Mouse (Mus musculus): ENCODE data around the gene BC100530. TPM values are rescaled to one million over a fixed set of nuclear protein-coding genes. Genes with fewer than 3 reads are reported as not detected.
"Not testable (repeated sequence)": the region's sequence is repeated elsewhere in the genome, so short reads cannot be mapped to it uniquely, and the experiment has no call there.

Gene BC100530
- not detected for total RNA-seq (2021)
- long read RNA-seq: 0 reads

DNA sequence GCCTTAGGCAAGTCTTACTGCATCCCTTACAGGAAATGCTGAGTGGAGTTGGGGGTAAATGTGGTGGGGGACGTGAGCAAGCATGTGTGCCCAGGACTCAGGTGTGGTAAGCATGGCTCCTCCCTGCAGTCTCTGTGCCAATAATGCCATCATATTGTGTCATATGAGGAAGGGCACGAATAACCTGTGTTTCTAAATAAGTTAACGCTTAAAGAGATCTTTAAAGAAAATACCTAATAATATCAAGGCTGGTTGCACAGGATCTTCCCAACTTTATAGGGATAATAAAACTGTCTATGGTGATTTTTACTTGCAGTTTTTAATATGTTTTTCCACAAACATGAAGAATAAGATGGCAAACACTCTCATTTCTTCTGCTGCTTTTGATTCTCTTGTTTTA lies at the start of gene BC100530:
TSS of gene BC100530 (minus strand) at position 101 of the 400 bp plus-strand sequence.
- DNase-seq (ENCODE audit: low spot score in 2 of 2): not testable (repeated sequence)

DNA sequence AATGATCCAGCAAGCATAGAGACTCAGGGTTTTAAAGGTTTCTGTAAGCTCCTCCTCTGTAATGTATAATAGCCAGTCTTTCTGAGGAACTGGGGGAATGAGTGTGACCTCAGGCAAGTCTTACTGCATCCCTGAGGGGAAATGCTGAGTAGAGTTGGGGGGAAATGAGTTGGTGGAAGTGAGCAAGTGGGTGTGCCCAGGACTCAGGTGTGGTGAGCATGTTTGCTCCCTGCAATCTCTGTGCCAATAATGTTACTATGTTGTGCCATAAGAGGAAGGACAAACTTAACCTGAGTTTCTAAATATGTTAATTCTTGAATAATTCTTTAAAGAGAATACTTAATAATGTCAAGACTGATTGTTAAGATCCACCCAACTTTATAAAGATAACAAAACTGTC lies 40.8 kb upstream of the BC100530 start, which contains the start of gene Stfa2:
TSS of gene Stfa2 (minus strand) at position 101 of the 400 bp plus-strand sequence.
- no peak for DNase-seq (ENCODE audit: low spot score in 2 of 2)

DNA sequence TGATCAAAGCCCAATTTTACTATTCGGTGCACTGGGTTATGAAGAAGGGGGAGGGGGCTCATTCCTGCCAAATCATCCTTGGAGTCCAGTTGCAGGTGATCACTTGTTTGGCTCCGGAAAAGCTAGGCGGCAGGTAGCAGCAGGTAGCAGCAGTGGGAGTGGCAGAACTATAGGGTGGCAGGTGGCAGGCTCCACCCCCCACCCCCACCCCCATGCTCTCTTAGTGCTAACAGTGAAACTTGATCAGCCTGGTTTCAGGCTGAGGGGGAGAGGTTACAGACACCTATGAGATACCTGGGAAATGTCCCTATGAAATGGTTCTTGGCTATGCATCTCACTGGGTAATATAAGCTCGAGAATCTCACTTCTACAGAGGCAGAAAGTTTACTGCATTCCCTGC lies 21.5 kb upstream of the BC100530 start:
- DNase-seq (ENCODE audit: low spot score in 2 of 2): no peak

DNA sequence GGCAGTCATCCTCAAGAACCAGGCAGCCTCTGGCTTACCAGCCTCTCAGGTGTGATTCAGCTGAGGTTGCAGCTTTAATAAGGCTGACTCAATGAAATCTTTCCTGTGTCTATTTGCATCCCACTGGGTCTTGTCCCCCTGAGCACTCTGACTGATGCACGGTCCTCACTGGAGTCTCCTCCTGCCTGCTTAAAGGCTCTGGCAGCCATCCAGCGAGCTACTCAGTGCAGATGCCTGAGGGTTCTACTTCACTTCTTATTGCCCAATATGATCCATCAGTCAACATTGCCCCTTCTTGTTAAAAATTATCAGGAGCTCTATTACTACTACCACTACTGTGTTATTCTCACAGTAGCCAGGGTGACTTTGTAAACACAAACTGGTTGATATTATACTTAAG lies 30.4 kb downstream of the BC100530 start:
- DNase-seq (ENCODE audit: low spot score in 2 of 2): no peak

DNA sequence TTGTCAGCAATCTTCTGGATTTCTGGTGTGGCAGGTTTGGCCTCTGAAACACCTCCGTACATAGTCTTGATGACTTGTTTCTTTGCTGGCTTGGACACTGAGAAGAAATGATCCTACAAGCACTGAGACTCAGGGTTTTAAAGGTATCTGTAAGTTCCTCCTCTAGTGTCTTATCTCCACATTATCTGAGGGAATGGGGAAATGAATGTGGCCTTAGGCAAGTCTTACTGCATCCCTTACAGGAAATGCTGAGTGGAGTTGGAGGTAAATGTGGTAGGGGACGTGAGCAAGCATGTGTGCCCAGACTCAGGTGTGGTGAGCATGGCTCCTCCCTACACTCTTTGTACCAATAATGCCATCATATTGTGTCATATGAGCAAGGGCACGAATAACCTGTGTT lies 33.3 kb downstream of the BC100530 start, which contains the start of gene BC117090:
TSS of gene BC117090 (minus strand) at position 101 of the 400 bp plus-strand sequence.
- DNase-seq (ENCODE audit: low spot score in 2 of 2): no peak

DNA sequence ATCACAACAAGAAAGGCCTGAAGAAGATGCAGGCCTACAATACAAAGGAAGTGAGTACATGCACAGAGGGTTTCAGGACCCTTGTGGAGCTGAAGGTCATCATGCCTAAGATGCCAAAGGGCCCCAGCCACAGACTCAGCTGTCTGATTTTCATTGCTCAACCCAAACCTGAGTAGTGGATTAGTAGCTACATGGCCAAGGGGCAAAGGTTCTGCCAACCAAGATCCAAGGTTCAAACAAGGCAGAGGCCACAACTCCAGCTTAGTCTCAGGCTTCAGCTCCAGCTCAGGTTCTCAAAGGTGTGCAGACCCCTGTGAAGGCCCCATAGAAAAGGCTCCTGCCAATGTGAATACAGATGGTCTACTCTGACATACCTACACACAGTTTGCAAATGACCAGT lies 48.3 kb downstream of the BC100530 start:
- no peak for DNase-seq (ENCODE audit: low spot score in 2 of 2)

DNA sequence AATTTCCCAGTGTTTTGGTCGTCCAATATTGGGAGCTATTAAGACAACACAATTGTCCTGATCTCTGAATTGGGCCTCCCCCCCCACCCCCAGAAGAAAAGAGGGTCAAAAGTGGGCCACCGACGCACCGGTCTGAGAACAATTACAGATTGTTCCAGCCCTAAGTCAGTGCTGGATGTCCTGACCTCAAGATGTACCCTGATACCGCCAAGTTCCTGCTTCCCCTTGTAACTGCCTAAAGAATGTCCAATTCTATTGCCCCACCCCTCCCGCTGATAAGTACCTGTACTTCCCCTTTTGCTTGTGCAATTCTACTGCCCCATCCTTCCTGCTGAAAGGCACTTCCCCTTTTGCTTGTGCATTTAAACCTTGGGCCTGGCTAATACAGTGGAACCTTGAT lies 51.4 kb downstream of the BC100530 start:
- DNase-seq (ENCODE audit: low spot score in 2 of 2): not testable (repeated sequence)

Other genes with a start within 250 kb of the BC100530 start
- not detected for gene Csta1, start 236.5 kb downstream of the BC100530 start, total RNA-seq (2021)
- gene Stfa2l1, start 210.9 kb downstream of the BC100530 start, total RNA-seq (2021): not detected
- gene Gm5483, start 183.5 kb downstream of the BC100530 start, total RNA-seq (2021): not detected
- not detected for gene Gm5416, start 157.3 kb downstream of the BC100530 start, total RNA-seq (2021)
- not detected for gene 2010005H15Rik, start 146.3 kb downstream of the BC100530 start, total RNA-seq (2021)
- not detected for gene Stfa1, start 90.8 kb downstream of the BC100530 start, total RNA-seq (2021)
- not detected for gene BC117090, start 33.4 kb downstream of the BC100530 start, total RNA-seq (2021)
- gene Stfa2, start 40.7 kb upstream of the BC100530 start, total RNA-seq (2021): not detected
- gene Stfa3, start 87.6 kb upstream of the BC100530 start, total RNA-seq (2021): not detected
- gene Casr, start 194.4 kb upstream of the BC100530 start, total RNA-seq (2021): under 1 TPM; 0.10 to 0.12 TPM